Mouse (Mus musculus) hematopoietic multipotent progenitor cell, adult 10-12 weeks (in vitro differentiated cells): Measurements from ENCODE around the gene Rimbp2. TPM values are rescaled to one million over a fixed set of nuclear protein-coding genes. Genes with fewer than 3 reads are reported as not detected.

Source experiments
- polyA plus RNA-seq: library from polyadenylated mRNA; stranded (reverse); fragments of >175 nt; gene quantifications from 2 replicates; pipeline ENCODE4 v1.2.3, GENCODE M21; 2012; ENCODE audit warnings: low replicate concordance

The Rimbp2 gene
- polyA plus RNA-seq = 0.03 and 0.05 TPM in 2 replicates

GRCm38 (mm10) chr5:128953278-128954070 lies at the start of gene Rimbp2:
Gene Rimbp2, minus strand, starts transcription at chr5:128953486.

Other genes starting within 250 kb of the Rimbp2 start
- 5.7 and 20.0 TPM in 2 replicates for gene Stx2, start 55.1 kb upstream of the Rimbp2 start, polyA plus RNA-seq
- gene Ran, start 66.6 kb upstream of the Rimbp2 start, polyA plus RNA-seq = 1,230 and 1,998 TPM in 2 replicates
- 0.04 and 0.09 TPM in 2 replicates for gene Adgrd1, start 143.3 kb upstream of the Rimbp2 start, polyA plus RNA-seq